Mouse (Mus musculus) bone marrow, adult 2 months (tissue): Measurements from ENCODE around the gene Rai14.

Experiments
- CTCF ChIP-seq: fragments of 200-500 bp; IDR thresholded peaks from 2 replicates; pipeline ENCODE4 v1.5.1; 2011; ENCODE audit warnings: low read length, control low read depth; ENCODE audit not compliant: control insufficient read depth, insufficient read depth
- POLR2A ChIP-seq: fragments of 200-500 bp; IDR thresholded peaks from 2 replicates; pipeline ENCODE4 v1.6.1; 2011; ENCODE audit warnings: low read depth, mild to moderate bottlenecking, control low read depth, low read length, borderline replicate concordance; ENCODE audit not compliant: control insufficient read depth

GRCm38 (mm10) chr15:10715139-10715505 is 698 bp upstream of the Rai14 start:
- no peak for TF ChIP-seq CTCF
- no peak for TF ChIP-seq POLR2A
